Mouse (Mus musculus): ENCODE measurements around the gene Sh3d19. TPM values are rescaled to one million over a fixed set of nuclear protein-coding genes. Genes with fewer than 3 reads are reported as not detected.

Sh3d19 gene
- total RNA-seq, 2 experiments from 2014 or later = 15.6 to 16.0 TPM

DNA sequence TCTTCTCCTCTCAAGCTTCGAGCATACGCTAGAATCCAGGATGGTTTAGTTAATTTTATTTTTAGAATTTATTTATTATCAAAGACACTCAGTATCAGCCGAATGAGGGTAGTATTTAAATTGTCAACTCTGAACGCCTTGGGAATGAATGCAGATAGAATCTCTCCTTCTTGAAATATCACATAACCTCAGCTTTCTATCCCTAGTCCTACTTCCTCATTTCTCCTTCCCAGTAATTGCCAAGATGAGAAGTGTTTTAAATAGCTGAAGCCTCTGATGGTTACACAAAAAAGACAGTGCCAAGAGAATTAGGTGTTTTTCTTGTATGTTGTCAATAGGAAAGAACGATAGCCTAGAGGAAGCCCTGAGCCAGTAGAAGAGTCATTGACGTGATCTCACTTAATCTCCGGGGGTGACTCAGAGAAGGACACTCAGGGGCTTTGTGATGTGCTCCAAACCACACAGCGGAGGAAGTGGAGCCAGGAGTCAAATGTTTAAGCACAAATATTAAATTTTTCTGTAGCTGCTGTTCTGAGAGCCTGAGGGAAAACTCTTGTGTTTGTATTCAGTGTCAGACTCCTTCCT is 198.0 kb downstream of the Sh3d19 start:
- no peak overlapping the region for H3K27ac ChIP-seq
- H3K4me3 ChIP-seq = no peak overlapping the region
- no peak for DNase-seq (ENCODE audit: extremely low spot score in 1 of 2, low spot score in 2 of 2)
- intact Hi-C loops (cut with DNase I) = no loop called here
- TF ChIP-seq CTCF (IDR thresholded peaks at IDR 0.05) = no peak

DNA sequence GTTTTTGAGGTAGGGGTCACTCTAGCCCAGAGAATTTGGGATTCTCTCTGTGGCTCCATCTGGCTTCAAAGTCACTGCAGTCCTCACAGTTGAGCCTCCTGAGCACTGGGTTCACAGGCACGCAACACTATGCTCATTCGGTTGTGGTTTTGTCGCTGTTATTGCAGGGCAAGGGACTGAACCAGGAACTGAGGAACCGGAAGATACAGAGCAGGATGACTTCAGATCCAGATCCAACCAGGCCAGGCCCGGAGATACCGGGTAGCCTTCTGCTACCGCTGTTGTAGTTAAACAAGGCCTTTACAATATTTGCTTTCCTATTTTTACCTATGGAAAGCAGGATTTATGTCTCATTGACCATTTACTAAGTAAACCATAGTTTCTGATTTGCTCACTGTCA is 208.8 kb downstream of the Sh3d19 start:
- no peak for TF ChIP-seq CTCF (IDR thresholded peaks at IDR 0.05)
- Histone ChIP-seq H3K27ac (no peak overlapping the region), H3K4me3 (no peak overlapping the region)
- no peak for DNase-seq (ENCODE audit: extremely low spot score in 1 of 2, low spot score in 2 of 2)
- intact Hi-C loops (cut with DNase I) = no loop called here

Other genes with a start within 250 kb of the Sh3d19 start
- 1 to 10 TPM; 3.2 to 5.6 TPM for gene Fam160a1, start 153.8 kb upstream of the Sh3d19 start, total RNA-seq (2021)
- under 1 TPM; 0.33 to 0.66 TPM for gene Glt28d2, start 83.6 kb upstream of the Sh3d19 start, total RNA-seq (2021)
- 1 to 10 TPM in 1 of 2 experiments, under 1 TPM in 1; 0.27 to 1.1 TPM for gene Gm37240, start 83.6 kb upstream of the Sh3d19 start, total RNA-seq (2021)
- not detected for gene Prss48, start 31.4 kb downstream of the Sh3d19 start, total RNA-seq (2021)
- 100 to 1,000 TPM; 375 TPM for gene Rps3a1, start 171.6 kb downstream of the Sh3d19 start, total RNA-seq (2021)